Mouse (Mus musculus) frontal cortex, postnatal 10 days (tissue): Measurements from ENCODE around the gene Ptn.

Source experiments
- DNase-seq, 2 experiments: peaks; one replicate each; pipeline ENCODE4 v3.0.0; 2022; ENCODE audit warnings: low spot score in 2 of 2, mixed read lengths in 1 of 2

Ptn gene

GRCm38 (mm10) chr6:36815992-36816391, 6.0 kb upstream of the Ptn start:
- DNase-seq: no peak

GRCm38 (mm10) chr6:36812666-36813515, 2.9 kb upstream of the Ptn start:
- DNase-seq: no peak

GRCm38 (mm10) chr6:36810448-36810847, 428 bp upstream of the Ptn start:
- DNase-seq: no peak

GRCm38 (mm10) chr6:36809311-36809726, 701 bp downstream of the Ptn start:
- peak in 1 of 2 experiments; percentile 30 for DNase-seq

GRCm38 (mm10) chr6:36808306-36809058, 1.5 kb downstream of the Ptn start:
- DNase-seq: no peak

GRCm38 (mm10) chr6:36806906-36807305, 3.1 kb downstream of the Ptn start:
- no peak for DNase-seq

GRCm38 (mm10) chr6:36800309-36800946, 9.6 kb downstream of the Ptn start:
- peak in 1 of 2 experiments; percentile 33 for DNase-seq

- no peak for DNase-seq
Observed at GRCm38 (mm10) chr6:36797066-36797655, 12.9 kb downstream of the Ptn start.

- DNase-seq: no peak
Observed at GRCm38 (mm10) chr6:36794535-36794934, 15.5 kb downstream of the Ptn start.

GRCm38 (mm10) chr6:36793775-36794174, 16.2 kb downstream of the Ptn start:
- DNase-seq: no peak

- no peak for DNase-seq
Observed at GRCm38 (mm10) chr6:36789261-36789660, 20.8 kb downstream of the Ptn start.

GRCm38 (mm10) chr6:36788576-36789191, 21.3 kb downstream of the Ptn start:
- DNase-seq: no peak

GRCm38 (mm10) chr6:36784682-36785208, 25.3 kb downstream of the Ptn start:
- peak in 1 of 2 experiments; percentile 31 for DNase-seq

- no peak for DNase-seq
Observed at GRCm38 (mm10) chr6:36782481-36782880, 27.5 kb downstream of the Ptn start.

- DNase-seq: no peak
Observed at GRCm38 (mm10) chr6:36777567-36778337, 32.3 kb downstream of the Ptn start.

- DNase-seq: no peak
Observed at GRCm38 (mm10) chr6:36777039-36777438, 33.0 kb downstream of the Ptn start.

- DNase-seq: no peak
Observed at GRCm38 (mm10) chr6:36775647-36776360, 34.2 kb downstream of the Ptn start.

- no peak for DNase-seq
Observed at GRCm38 (mm10) chr6:36772541-36772940, 37.5 kb downstream of the Ptn start.

GRCm38 (mm10) chr6:36769012-36769411, 41.0 kb downstream of the Ptn start:
- DNase-seq: no peak

GRCm38 (mm10) chr6:36766941-36767340, 43.1 kb downstream of the Ptn start:
- no peak for DNase-seq
